8 mouse cellular contexts compared by ENCODE assay signal in the genomic region with DNA sequence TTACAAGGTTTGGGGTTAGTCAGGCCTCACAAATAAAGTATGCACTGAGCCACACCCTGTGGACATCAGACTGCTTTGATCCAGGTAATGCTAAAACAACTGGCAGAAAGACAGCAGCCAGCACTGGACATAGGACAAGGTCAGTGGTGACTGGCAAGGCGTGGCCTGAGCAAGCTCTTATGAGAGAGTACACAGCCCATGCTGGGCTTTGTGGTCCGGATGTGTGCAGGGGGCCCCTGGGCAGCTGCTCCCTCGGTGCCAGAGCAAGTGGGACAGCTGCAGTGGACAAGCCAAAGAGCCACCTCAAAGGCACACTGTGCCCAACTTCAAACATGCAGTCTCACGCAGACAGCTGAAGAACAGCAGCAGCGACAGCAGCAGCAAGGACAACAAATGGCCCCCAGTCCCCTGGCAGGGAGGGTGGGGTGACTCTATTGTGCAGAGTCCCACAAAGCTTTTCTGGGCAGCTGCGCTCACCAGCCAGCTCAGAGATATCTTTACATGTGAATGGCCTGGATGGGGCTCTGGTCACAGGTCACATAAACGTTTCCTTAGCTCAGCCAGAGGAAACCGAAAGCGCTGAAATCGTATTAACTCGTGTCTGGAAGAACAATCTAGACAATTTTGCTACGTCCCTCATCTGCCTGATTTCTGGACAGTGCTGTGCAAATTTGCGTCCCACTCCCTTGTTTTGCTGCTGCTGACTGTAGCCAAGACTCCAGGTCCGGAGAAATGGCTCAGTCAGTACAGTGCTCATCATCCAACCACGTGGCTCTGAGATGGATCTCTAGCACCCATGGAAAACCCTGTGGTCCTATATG.
DNase-seq lines count a peak whose midpoint lies in the region; ATAC-seq lines count a peak whose summit lies in the region.

No protein-coding gene starts in this region.

- H3K4me2 ChIP-seq in embryonic facial prominence, embryonic 12.5 days (replicated peaks) = 0 out of 2 replicates have a peak overlapping the region, but pooled peaks have one; percentile 3
- no peak overlapping the region for H3K4me2 ChIP-seq in limb, embryonic 15.5 days
- H3K4me2 ChIP-seq in midbrain, embryonic 12.5 days (replicated peaks) = peak overlapping the region; percentile 41

- no peak overlapping the region for H3K27ac ChIP-seq in embryonic facial prominence, embryonic 12.5 days
- H3K27ac ChIP-seq in limb, embryonic 15.5 days = 0 out of 2 replicates have a peak overlapping the region, but pooled peaks have one; percentile 8
- peak overlapping the region; percentile 83 for H3K27ac ChIP-seq in midbrain, embryonic 12.5 days (replicated peaks)

- H3K4me3 ChIP-seq in embryonic facial prominence, embryonic 12.5 days = no peak overlapping the region
- H3K4me3 ChIP-seq in limb, embryonic 15.5 days = no peak overlapping the region
- H3K4me3 ChIP-seq in midbrain, embryonic 12.5 days = 0 out of 2 replicates have a peak overlapping the region, but pooled peaks have one; percentile 7

- peak; percentile 28 for DNase-seq in adrenal gland, postnatal 10 days
- DNase-seq in heart, postnatal 36 days = peak; percentile 14 to 29
- no peak for DNase-seq in urinary bladder, adult 2 months (ENCODE audit: low spot score)
- DNase-seq in right cerebral cortex, adult 18-20 months = no peak
- no peak for DNase-seq in adipocyte (ENCODE audit: low spot score)

- intact Hi-C loops in heart, postnatal 36 days (cut with DNase I) = loop anchor here (5.0 kb wide), 1 partner anchor 52 kb away; no protein-coding TSS in a partner anchor

- H3K27me3 ChIP-seq in embryonic facial prominence, embryonic 12.5 days = peaks cover 4% of the 10 kb centered on the region; the same call in 1 of the 2 replicates
- no peaks in the 10 kb centered on the region for H3K27me3 ChIP-seq in limb, embryonic 15.5 days
- peaks cover 5% of the 10 kb centered on the region; the same call in 1 of the 2 replicates for H3K27me3 ChIP-seq in midbrain, embryonic 12.5 days

- H3K4me1 ChIP-seq in embryonic facial prominence, embryonic 12.5 days = peaks cover 8% of the 10 kb centered on the region; the same call in 1 of the 2 replicates
- peaks cover 9% of the 10 kb centered on the region; the same call in 1 of the 2 replicates for H3K4me1 ChIP-seq in limb, embryonic 15.5 days
- peaks cover 12% of the 10 kb centered on the region for H3K4me1 ChIP-seq in midbrain, embryonic 12.5 days

- WGBS in embryonic facial prominence, embryonic 12.5 days = 30% methylated on average over 15 of the region's 15 CpGs
- 50% methylated on average over 15 of the region's 15 CpGs for WGBS in limb, embryonic 15.5 days
- 7% methylated on average over 15 of the region's 15 CpGs for WGBS in midbrain, embryonic 12.5 days

- peak; percentile 56 for ATAC-seq in embryonic facial prominence, embryonic 12.5 days (ENCODE audit: insufficient number of reproducible peaks, insufficient read depth, low FRiP score, low TSS enrichment)
- ATAC-seq in limb, embryonic 15.5 days (ENCODE audit: insufficient number of reproducible peaks, low FRiP score, low TSS enrichment, low read depth) = peak; percentile 75
- ATAC-seq in midbrain, embryonic 12.5 days (ENCODE audit: low FRiP score, low read depth) = peak; percentile 95

- no peak overlapping the region for H3K9ac ChIP-seq in embryonic facial prominence, embryonic 12.5 days
- no peak overlapping the region for H3K9ac ChIP-seq in limb, embryonic 15.5 days
- H3K9ac ChIP-seq in midbrain, embryonic 12.5 days (replicated peaks) = no peak overlapping the region

- H3K36me3 ChIP-seq in embryonic facial prominence, embryonic 12.5 days = no peaks in the 10 kb centered on the region
- H3K36me3 ChIP-seq in limb, embryonic 15.5 days = no peaks in the 10 kb centered on the region
- no peaks in the 10 kb centered on the region for H3K36me3 ChIP-seq in midbrain, embryonic 12.5 days

- H3K9me3 ChIP-seq in embryonic facial prominence, embryonic 12.5 days = no peaks in the 10 kb centered on the region
- H3K9me3 ChIP-seq in limb, embryonic 15.5 days = no peaks in the 10 kb centered on the region
- H3K9me3 ChIP-seq in midbrain, embryonic 12.5 days = no peaks in the 10 kb centered on the region

Comparison
In these comparisons a context has a peak if more than half of its experiments do, and no peak if none do; other contexts are left out.
1. DNase-seq: peak in adrenal gland, postnatal 10 days (single experiment) and heart, postnatal 36 days (2 of 2); none in urinary bladder, adult 2 months (single experiment), right cerebral cortex, adult 18-20 months (single experiment) and adipocyte (single experiment).
2. Peak in every context shown above with its lines, with median percentiles within 50 percentile points of each other: ATAC-seq.